Mouse (Mus musculus): ENCODE measurements around the gene Ctnna3.

GRCm38 (mm10) chr10:64088774-64089460 is 659.0 kb downstream of the Ctnna3 start:
- no peak for TF ChIP-seq CTCF (IDR thresholded peaks at IDR 0.05; ENCODE audit: borderline replicate concordance, extremely low read depth, insufficient read depth, insufficient read length)
- no peak for TF ChIP-seq POLR2A (IDR thresholded peaks at IDR 0.05; ENCODE audit: borderline replicate concordance, extremely low read depth, insufficient read depth, insufficient read length, poor library complexity, severe bottlenecking)

All from brain, embryonic 14.5 days (tissue).